Mouse (Mus musculus) CH12.LX (cell line): ENCODE results near the gene Sec1. TPM values are rescaled to one million over a fixed set of nuclear protein-coding genes. Genes with fewer than 3 reads are reported as not detected.

Experiments
- DNase-seq: peaks from one replicate; pipeline ENCODE4 v3.0.0-alpha.2; 2013; ENCODE audit errors: extremely low read depth
- H3K27ac ChIP-seq: 2 replicates; pipeline ENCODE4 v1.5.1; 2012; ENCODE audit warnings: low read depth, mild to moderate bottlenecking, control low read depth, moderate library complexity; ENCODE audit not compliant: insufficient read depth
- H3K27me3 ChIP-seq: replicated peaks from 2 replicates; pipeline ENCODE3; 2012; ENCODE audit warnings: inconsistent platforms
- H3K36me3 ChIP-seq, 2 experiments: replicated peaks in 1 of 2; 2 replicates each; pipeline versions ENCODE3 to v1.6.1; 2012; ENCODE audit warnings: inconsistent platforms in 1 of 2, low read length in 1 of 2, mild to moderate bottlenecking in 1 of 2, mixed read lengths in 1 of 2, moderate library complexity in 1 of 2; ENCODE audit not compliant: control insufficient read depth in 1 of 2, insufficient read depth in 1 of 2
- H3K4me1 ChIP-seq, 2 experiments: 2 replicates each; pipeline ENCODE4 v1.6.1; 2012; ENCODE audit warnings: inconsistent platforms in 1 of 2, moderate library complexity in 1 of 2; ENCODE audit not compliant: insufficient read depth in 2 of 2, control insufficient read depth in 1 of 2
- H3K4me2 ChIP-seq: 2 replicates; pipeline ENCODE4 v1.6.1; 2012; ENCODE audit warnings: low read depth, mild to moderate bottlenecking, control low read depth; ENCODE audit not compliant: poor library complexity, insufficient read depth, severe bottlenecking
- H3K4me3 ChIP-seq, 3 experiments: fragments of 150-350 bp in 1 of 3; sonication (generic) in 1 of 3; replicated peaks in 1 of 3; 2 replicates each; pipeline versions ENCODE3 to v1.5.1; 2011 to 2012; ENCODE audit warnings: low read depth in 2 of 3, low read length in 2 of 3, mild to moderate bottlenecking in 2 of 3, moderate library complexity in 2 of 3, control low read depth in 1 of 3, improper control_type of control experiment in 1 of 3, inconsistent platforms in 1 of 3, mixed read lengths in 1 of 3; ENCODE audit not compliant: poor library complexity in 1 of 3
- H3K79me2 ChIP-seq: replicated peaks from 2 replicates; pipeline ENCODE4 v1.6.1; 2012; ENCODE audit warnings: mild to moderate bottlenecking, moderate library complexity; ENCODE audit not compliant: control insufficient read depth, poor library complexity, insufficient read depth, severe bottlenecking; ENCODE audit errors: extremely low read depth
- H3K9ac ChIP-seq: 2 replicates; pipeline ENCODE4 v1.6.1; 2012; ENCODE audit warnings: low read depth, mild to moderate bottlenecking, control low read depth, moderate library complexity; ENCODE audit not compliant: insufficient read depth
- H3K9me3 ChIP-seq: replicated peaks from 2 replicates; pipeline ENCODE3; 2012; ENCODE audit warnings: low read length, inconsistent platforms, mixed read lengths
- BHLHE40 ChIP-seq: IDR thresholded peaks from 2 replicates; pipeline ENCODE4 v1.6.1; 2011; ENCODE audit warnings: mild to moderate bottlenecking, low read depth, low read length, improper control_type of control experiment
- E2F4 ChIP-seq: IDR thresholded peaks from 2 replicates; pipeline ENCODE4 v1.6.1; 2011; ENCODE audit warnings: low read depth, low read length, improper control_type of control experiment; ENCODE audit not compliant: insufficient replicate concordance
- ELF1 ChIP-seq: IDR thresholded peaks from 2 replicates; pipeline ENCODE4 v1.6.1; 2014; ENCODE audit warnings: low read depth, mild to moderate bottlenecking, inconsistent platforms, low read length, improper control_type of control experiment
- EP300 ChIP-seq: IDR thresholded peaks from 2 replicates; pipeline ENCODE4 v1.6.1; 2011; ENCODE audit warnings: low read length, improper control_type of control experiment
- HCFC1 ChIP-seq: IDR thresholded peaks from 2 replicates; pipeline ENCODE4 v1.6.1; 2012; ENCODE audit warnings: low read depth, mild to moderate bottlenecking, inconsistent platforms, low read length, improper control_type of control experiment
- IRF4 ChIP-seq: IDR thresholded peaks from 2 replicates; pipeline ENCODE4 v1.6.1; 2014; ENCODE audit warnings: low read depth, mild to moderate bottlenecking, inconsistent platforms, low read length, improper control_type of control experiment
- JUN ChIP-seq: IDR thresholded peaks from 2 replicates; pipeline ENCODE4 v1.6.1; 2011; ENCODE audit warnings: low read depth, mild to moderate bottlenecking, low read length, improper control_type of control experiment, moderate library complexity; ENCODE audit not compliant: insufficient read depth
- MXI1 ChIP-seq: IDR thresholded peaks from 2 replicates; pipeline ENCODE4 v1.6.1; 2011; ENCODE audit warnings: mild to moderate bottlenecking, low read depth, low read length, improper control_type of control experiment
- NELFE ChIP-seq: IDR thresholded peaks from 2 replicates; pipeline ENCODE4 v1.6.1; 2011; ENCODE audit warnings: low read depth, low read length, improper control_type of control experiment
- PAX5 ChIP-seq: IDR thresholded peaks from 2 replicates; pipeline ENCODE4 v1.6.1; 2012; ENCODE audit warnings: low read length, inconsistent platforms, mixed read lengths
- RAD21 ChIP-seq: IDR thresholded peaks from 2 replicates; pipeline ENCODE4 v1.6.1; 2011; ENCODE audit warnings: low read depth, mild to moderate bottlenecking, low read length, improper control_type of control experiment, moderate library complexity
- RCOR1 ChIP-seq: conservative IDR thresholded peaks from 2 replicates; pipeline ENCODE4 v1.6.1; 2012; ENCODE audit warnings: low read depth, mild to moderate bottlenecking, inconsistent platforms, low read length, improper control_type of control experiment
- SMC3 ChIP-seq: IDR thresholded peaks from 2 replicates; pipeline ENCODE4 v1.6.1; 2011; ENCODE audit warnings: low read depth, low read length, improper control_type of control experiment
- TCF12 ChIP-seq: IDR thresholded peaks from 2 replicates; pipeline ENCODE4 v1.6.1; 2014; ENCODE audit warnings: low read depth, mild to moderate bottlenecking, inconsistent platforms, low read length, improper control_type of control experiment
- USF1 ChIP-seq: IDR thresholded peaks from 2 replicates; pipeline ENCODE4 v1.6.1; 2014; ENCODE audit warnings: low read depth, mild to moderate bottlenecking, inconsistent platforms, low read length, improper control_type of control experiment
- dilution Hi-C: fragments of 300-500 bp; cut with MboI; formaldehyde crosslinking; loops from 2 replicates; pipeline ENCODE4 v1.14.3; 2020; ENCODE audit warnings: low sequenced_read_pairs; ENCODE audit not compliant: extremely low pct_unique_long_range_greater_than_20kb, extremely low pct_ligation_motif_present
- in situ Hi-C: fragments of 300-500 bp; cut with MboI; formaldehyde crosslinking; loops from 3 replicates; pipeline ENCODE4 v1.14.3; 2019; ENCODE audit warnings: low sequenced_read_pairs, low pct_ligation_motif_present, low pct_unique_long_range_greater_than_20kb, mixed read lengths
- polyA plus RNA-seq: library from polyadenylated mRNA; unstranded; fragments of >175 nt; gene quantifications from 2 replicates; pipeline ENCODE4 v1.2.1, GENCODE M21; 2012; ENCODE audit warnings: low read depth; ENCODE audit not compliant: insufficient read length
- total RNA-seq, 2 experiments: library from RNA; depleted of rRNA; stranded (reverse); fragments of 300-350 nt in 1 of 2; fragments of >200 nt in 1 of 2; gene quantifications; 2 replicates each; pipeline ENCODE4 v1.2.3; 2012 to 2014

Sec1 gene
- total and polyA plus RNA-seq, 3 experiments = 0.08 to 0.33 (median 0.26) TPM

DNA sequence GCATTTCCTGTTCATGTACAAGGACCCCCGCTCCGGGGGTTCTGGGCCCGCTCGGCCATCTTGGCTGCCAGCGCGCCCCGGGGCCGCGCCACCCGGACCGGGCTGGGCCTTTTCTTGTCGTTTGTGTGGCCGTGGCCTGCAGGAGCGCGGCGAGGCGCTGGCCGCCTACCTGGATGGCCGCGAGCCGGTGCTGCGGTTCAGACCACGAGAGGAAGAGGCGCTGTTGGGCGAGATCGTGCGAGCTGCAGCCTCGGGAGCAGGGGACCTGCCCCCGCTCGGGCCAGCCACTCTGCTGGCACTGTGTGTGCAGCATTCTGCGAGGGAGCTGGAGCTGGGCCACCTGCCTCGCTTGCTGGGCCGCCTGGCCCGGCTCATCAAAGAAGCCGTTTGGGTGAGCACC, 61.7 kb downstream of the Sec1 start:
- H3K9ac ChIP-seq = no peak overlapping the region
- dilution Hi-C loops = no loop called here

DNA sequence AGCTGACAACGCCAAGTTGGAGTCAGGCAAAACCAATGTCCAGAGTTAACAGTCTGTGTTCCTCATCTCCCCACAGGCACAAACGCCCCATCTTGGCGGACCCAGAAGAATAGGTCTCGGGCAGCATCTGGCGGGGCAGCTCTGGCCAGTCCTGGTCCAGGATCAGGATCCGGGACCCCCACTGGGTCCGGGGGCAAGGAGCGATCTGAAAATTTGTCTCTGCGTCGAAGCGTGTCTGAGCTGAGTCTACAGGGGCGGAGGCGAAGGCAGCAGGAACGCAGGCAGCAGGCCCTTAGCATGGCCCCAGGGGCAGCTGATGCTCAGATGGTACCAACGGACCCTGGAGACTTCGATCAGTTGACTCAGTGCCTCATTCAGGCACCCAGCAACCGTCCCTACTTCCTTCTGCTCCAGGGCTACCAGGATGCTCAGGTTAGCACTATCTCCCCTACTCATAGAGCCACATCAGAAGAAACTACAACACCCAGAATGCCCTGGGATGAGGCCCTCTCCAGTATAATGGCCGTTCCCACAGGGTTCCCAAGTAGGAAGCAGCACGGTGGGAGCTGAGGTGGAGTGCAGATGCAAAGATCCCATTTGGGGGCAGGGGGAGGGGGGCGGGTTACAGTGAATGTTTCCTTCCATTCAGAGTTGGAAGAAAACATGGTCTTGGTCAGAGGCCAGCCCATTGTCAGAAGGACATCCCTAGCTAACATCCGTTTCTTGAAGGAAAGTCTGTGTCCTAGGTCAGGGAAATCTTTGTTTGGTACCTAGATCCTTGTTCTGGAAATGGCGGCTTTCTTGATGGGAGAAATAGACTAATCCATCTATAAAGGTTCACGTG, 63.9 kb downstream of the Sec1 start:
- Histone ChIP-seq H3K36me3 (peaks cover 0 to 18% of the 10 kb centered on the region in 2 experiments), H3K9ac (no peak overlapping the region), H3K79me2 (no peaks in the 10 kb centered on the region), H3K27me3 (no peaks in the 10 kb centered on the region), H3K4me3 (no peak overlapping the region), H3K27ac (no peak overlapping the region), H3K4me1 (peaks cover 7 to 10% of the 10 kb centered on the region in 2 experiments), H3K9me3 (peaks cover 29% of the 10 kb centered on the region), H3K4me2 (no peak overlapping the region)
- TF ChIP-seq HCFC1 = peak; percentile 44
- no peak for TF ChIP-seq TCF12
- DNase-seq = no peak
- in situ Hi-C loops = no loop called here
- dilution Hi-C loops = no loop called here

More for the DNA sequence above, 61.7 kb downstream of the Sec1 start:
- TF ChIP-seq MXI1 = no peak
- TF ChIP-seq RCOR1 = no peak
- no peak for TF ChIP-seq USF1
- no peak for TF ChIP-seq BHLHE40
- no peak for TF ChIP-seq E2F4
- TF ChIP-seq SMC3 = no peak
- TF ChIP-seq ELF1 = no peak
- no peak for TF ChIP-seq PAX5
- no peak for TF ChIP-seq RAD21
- no peak for TF ChIP-seq NELFE
- TF ChIP-seq JUN = no peak
- TF ChIP-seq EP300 = no peak
- TF ChIP-seq IRF4 = no peak
- TF ChIP-seq, all 38 proteins: peak for 0
- H3K4me1 ChIP-seq = peaks cover 13 to 31% of the 10 kb centered on the region in 2 experiments
- H3K4me3 ChIP-seq = no peak overlapping the region
- H3K27ac ChIP-seq = no peak overlapping the region
- in situ Hi-C loops = no loop called here
- no peak for DNase-seq
- peaks cover 36% of the 10 kb centered on the region for H3K9me3 ChIP-seq
- peaks cover 0 to 24% of the 10 kb centered on the region in 2 experiments for H3K36me3 ChIP-seq
- no peak overlapping the region for H3K4me2 ChIP-seq
- no peaks in the 10 kb centered on the region for H3K27me3 ChIP-seq
- H3K79me2 ChIP-seq = no peaks in the 10 kb centered on the region
